In genomic region chr15:69275546-69276255, GRCm38 (mm10) we compare ENCODE assay signal across 21 mouse cellular contexts.
A peak's percentile ranks its signal among the peaks of the same experiment; 100 is the strongest.
DNase-seq lines count a peak whose midpoint lies in the region; ATAC-seq and TF ChIP-seq lines count a peak whose summit lies in the region.
"Had no signal": no experiment of that assay in that cellular context is flagged by ENCODE, and none has a peak within 500 bp of the region (broad histone marks: within the 10 kb centered on the region; RNA-seq: fewer than 3 reads in every experiment).

No protein-coding gene starts in this region.

- no peaks in the 10 kb centered on the region for H3K36me3 ChIP-seq in midbrain, embryonic 11.5 days (ENCODE audit: control insufficient read depth, insufficient read depth, low read length)
- no peaks in the 10 kb centered on the region for H3K36me3 ChIP-seq in midbrain, embryonic 15.5 days (replicated peaks)
- H3K36me3 ChIP-seq in myocyte (ENCODE audit: control insufficient read depth, insufficient read depth) = no peaks in the 10 kb centered on the region
- H3K36me3 ChIP-seq: forebrain, embryonic 12.5 days; hindbrain, embryonic 13.5 days; intestine, embryonic 15.5 days; liver, embryonic 15.5 days; stomach, embryonic 15.5 days had no signal

- no peak overlapping the region for H3ac ChIP-seq in myocyte (ENCODE audit: control insufficient read depth, insufficient read length)

- H3K4me1 ChIP-seq in midbrain, embryonic 11.5 days (ENCODE audit: control insufficient read depth, insufficient read depth, low read length) = no peaks in the 10 kb centered on the region; the same call in 1 of the 2 replicates
- H3K4me1 ChIP-seq in midbrain, embryonic 15.5 days = no peaks in the 10 kb centered on the region
- H3K4me1 ChIP-seq: hindbrain, embryonic 13.5 days; intestine, embryonic 15.5 days; liver, embryonic 15.5 days; stomach, embryonic 15.5 days had no signal

- H3K79me2 ChIP-seq in myocyte (ENCODE audit: control insufficient read depth, insufficient read depth) = no peaks in the 10 kb centered on the region

- peak; percentile 55 for DNase-seq in heart, adult 11 months
- DNase-seq in heart, adult 8-10 months (ENCODE audit: low spot score) = no peak
- peak; percentile 64 for DNase-seq in midbrain, embryonic 11.5 days (ENCODE audit: low spot score, missing footprints)
- peak; percentile 62 for DNase-seq in brain, adult 2 months (ENCODE audit: low read depth, low spot score)
- DNase-seq in ovary, postnatal 10 days (ENCODE audit: low spot score) = no peak
- DNase-seq: adrenal gland, adult 2 months; cerebellum, postnatal 25 days; gastrocnemius, postnatal 25 days; kidney, adult 9 months; kidney, postnatal 25 days; midbrain, embryonic 14.5 days; thymus, adult 2 months had no signal

- H3K27ac ChIP-seq in midbrain, embryonic 11.5 days (ENCODE audit: low read depth, low read length) = no peak overlapping the region
- no peak overlapping the region for H3K27ac ChIP-seq in midbrain, embryonic 15.5 days
- H3K27ac ChIP-seq: forebrain, embryonic 12.5 days; hindbrain, embryonic 13.5 days; intestine, embryonic 15.5 days; liver, embryonic 15.5 days; stomach, embryonic 15.5 days had no signal

- no peak overlapping the region for H3K4me2 ChIP-seq in midbrain, embryonic 11.5 days
- no peak overlapping the region for H3K4me2 ChIP-seq in midbrain, embryonic 15.5 days
- H3K4me2 ChIP-seq in myocyte (ENCODE audit: low read depth) = peak overlapping the region; percentile 34
- H3K4me2 ChIP-seq: forebrain, embryonic 12.5 days; heart, embryonic 11.5 days; hindbrain, embryonic 13.5 days; intestine, embryonic 15.5 days; liver, embryonic 15.5 days; stomach, embryonic 15.5 days had no signal

- no peak overlapping the region for H3K9ac ChIP-seq in midbrain, embryonic 11.5 days (ENCODE audit: low read length)
- H3K9ac ChIP-seq in midbrain, embryonic 15.5 days = no peak overlapping the region
- H3K9ac ChIP-seq: forebrain, embryonic 12.5 days; hindbrain, embryonic 13.5 days; intestine, embryonic 15.5 days; liver, embryonic 15.5 days; stomach, embryonic 15.5 days had no signal

- no peaks in the 10 kb centered on the region for H3K27me3 ChIP-seq in midbrain, embryonic 11.5 days (ENCODE audit: control insufficient read depth, insufficient read depth, low read length)
- no peaks in the 10 kb centered on the region for H3K27me3 ChIP-seq in midbrain, embryonic 15.5 days (replicated peaks)
- no peaks in the 10 kb centered on the region for H3K27me3 ChIP-seq in myocyte (ENCODE audit: control insufficient read depth, insufficient read depth, insufficient read length)
- H3K27me3 ChIP-seq: forebrain, embryonic 12.5 days; hindbrain, embryonic 13.5 days; intestine, embryonic 15.5 days; liver, embryonic 15.5 days; stomach, embryonic 15.5 days had no signal

- H3K9me3 ChIP-seq in midbrain, embryonic 11.5 days (ENCODE audit: control insufficient read depth, low read length) = no peaks in the 10 kb centered on the region
- no peaks in the 10 kb centered on the region for H3K9me3 ChIP-seq in midbrain, embryonic 15.5 days
- H3K9me3 ChIP-seq: forebrain, embryonic 12.5 days; hindbrain, embryonic 13.5 days; intestine, embryonic 15.5 days; liver, embryonic 15.5 days; stomach, embryonic 15.5 days had no signal

- H3K4me3 ChIP-seq in midbrain, embryonic 11.5 days (ENCODE audit: low read depth, low read length) = no peak overlapping the region
- H3K4me3 ChIP-seq in midbrain, embryonic 15.5 days = no peak overlapping the region
- H3K4me3 ChIP-seq in myocyte = no peak overlapping the region
- H3K4me3 ChIP-seq: forebrain, embryonic 12.5 days; hindbrain, embryonic 13.5 days; intestine, embryonic 15.5 days; liver, embryonic 15.5 days; stomach, embryonic 15.5 days had no signal

- TF ChIP-seq POLR2A in myocyte (IDR thresholded peaks at IDR 0.05; ENCODE audit: insufficient read length, low read depth) = no peak

- ATAC-seq in midbrain, embryonic 11.5 days (ENCODE audit: low FRiP score) = peak; percentile 46; the same call in 1 of the 2 replicates
- ATAC-seq in midbrain, embryonic 15.5 days (replicated peaks) = no peak
- ATAC-seq: intestine, embryonic 15.5 days; lung, postnatal 0 days had no signal

TF ChIP-seq in myocyte, 11 proteins besides CTCF, POLR2A, EP300 and RAD21:
- TF ChIP-seq MYOD1 (IDR thresholded peaks at IDR 0.05; ENCODE audit: control insufficient read depth in 1 of 3, insufficient read length in 2 of 3, low read depth in 2 of 3) (peak in 2 of 3 experiments; percentile 12 to 56), E2F4 (IDR thresholded peaks at IDR 0.05; ENCODE audit: insufficient read depth) (no peak)
TF ChIP-seq in myocyte: peak in this region for 1.

Comparison
In these comparisons a context has a peak if more than half of its experiments do, and no peak if none do; other contexts are left out.
1. DNase-seq: peak in heart, adult 11 months (single experiment), midbrain, embryonic 11.5 days (single experiment) and brain, adult 2 months (single experiment); none in heart, adult 8-10 months (single experiment) and ovary, postnatal 10 days (single experiment).